Mouse (Mus musculus): ENCODE measurements at regions not wholly inside any gene's neighbourhood (a gene's known extent, or its start where the extent isn't known, plus 50 kb on each side); places are given as distances from the start of the nearest gene placed in this dataset.
"Not testable (repeated sequence)": the region's sequence is repeated elsewhere in the genome, so short reads cannot be mapped to it uniquely, and the experiment has no call there.

GRCm38 (mm10) chr9:13105426-13105825, 140.2 kb downstream of the Jrkl start:
- no peak for DNase-seq (ENCODE audit: low spot score)

GRCm38 (mm10) chr9:13083669-13084068, 162.0 kb downstream of the Jrkl start:
- DNase-seq (ENCODE audit: low spot score) = no peak

- no peak for DNase-seq (ENCODE audit: low spot score)
Observed at GRCm38 (mm10) chr9:13049079-13049478, 196.6 kb downstream of the Jrkl start.

- DNase-seq (ENCODE audit: low spot score) = no peak
Observed at GRCm38 (mm10) chr9:13019025-13019424, 226.6 kb downstream of the Jrkl start.

- not testable (repeated sequence) for DNase-seq (ENCODE audit: low spot score)
Observed at GRCm38 (mm10) chr9:12983209-12983608, 262.4 kb downstream of the Jrkl start.

GRCm38 (mm10) chr9:12973022-12973421, 272.6 kb downstream of the Jrkl start:
- DNase-seq (ENCODE audit: low spot score) = no peak

GRCm38 (mm10) chr9:12960337-12960736, 285.3 kb downstream of the Jrkl start:
- no peak for DNase-seq (ENCODE audit: low spot score)

- no peak for DNase-seq (ENCODE audit: low spot score)
Observed at GRCm38 (mm10) chr9:12946088-12946487, 299.5 kb downstream of the Jrkl start.

GRCm38 (mm10) chr9:12945476-12945875, 300.2 kb downstream of the Jrkl start:
- DNase-seq (ENCODE audit: low spot score) = no peak

GRCm38 (mm10) chr9:12945037-12945436, 300.6 kb downstream of the Jrkl start:
- no peak for DNase-seq (ENCODE audit: low spot score)

- DNase-seq (ENCODE audit: low spot score) = no peak
Observed at GRCm38 (mm10) chr9:12935016-12935415, 310.6 kb downstream of the Jrkl start.

- DNase-seq (ENCODE audit: low spot score) = no peak
Observed at GRCm38 (mm10) chr9:12925549-12926186, 320.0 kb downstream of the Jrkl start.

GRCm38 (mm10) chr9:12900726-12901125, 344.9 kb downstream of the Jrkl start:
- DNase-seq (ENCODE audit: low spot score) = no peak

- no peak for DNase-seq (ENCODE audit: low spot score)
Observed at GRCm38 (mm10) chr9:12879753-12880490, 365.7 kb downstream of the Jrkl start.

GRCm38 (mm10) chr9:12876496-12876895, 369.1 kb downstream of the Jrkl start:
- DNase-seq (ENCODE audit: low spot score) = peak; percentile 67

- DNase-seq (ENCODE audit: low spot score) = no peak
Observed at GRCm38 (mm10) chr9:12870941-12871340, 374.7 kb downstream of the Jrkl start.
